Mouse (Mus musculus) E14TG2a.4 (cell line): Measurements from ENCODE around the gene Gm4553.
"Not testable (repeated sequence)": the region's sequence is repeated elsewhere in the genome, so short reads cannot be mapped to it uniquely, and the experiment has no call there.

Experiments used
- CTCF ChIP-seq: conservative IDR thresholded peaks from 2 replicates; pipeline ENCODE4 v1.5.1; 2014; ENCODE audit warnings: low read length
- NANOG ChIP-seq: IDR thresholded peaks from 2 replicates; pipeline ENCODE4 v1.6.1; 2014; ENCODE audit warnings: borderline replicate concordance, low read length, mixed read lengths

GRCm38 (mm10) chr7:142165639-142166038 is at the start of gene Gm4553:
- not testable (repeated sequence) for TF ChIP-seq CTCF, NANOG
